Mouse (Mus musculus) liver, embryonic 14.5 days (tissue): Measurements from ENCODE around the gene Edc4. TPM values are rescaled to one million over a fixed set of nuclear protein-coding genes. Genes with fewer than 3 reads are reported as not detected.
A peak's percentile ranks its signal among the peaks of the same experiment; 100 is the strongest.
"Not testable (repeated sequence)": the region's sequence is repeated elsewhere in the genome, so short reads cannot be mapped to it uniquely, and the experiment has no call there.

Experiments used
- ATAC-seq: fragments of 200-750 bp; cut with Nextera tagmentation; 2 replicates; pipeline ENCODE4 v1.8.0; 2017; ENCODE audit warnings: moderate number of reproducible peaks, mild to moderate bottlenecking, moderate library complexity; ENCODE audit not compliant: insufficient read depth
- DNase-seq, 3 experiments: peaks; one replicate each; pipeline ENCODE4 v3.0.0-alpha.2; 2012 to 2013; ENCODE audit warnings: low read depth in 3 of 3, low spot score in 3 of 3
- H3K27ac ChIP-seq: fragments of 300-500 bp; sonication (generic); 2 replicates; pipeline ENCODE4 v1.5.1; 2014; ENCODE audit warnings: moderate library complexity, mild to moderate bottlenecking, control low read depth, inconsistent platforms
- H3K27me3 ChIP-seq: fragments of 300-500 bp; sonication (generic); 2 replicates; pipeline ENCODE4 v1.6.1; 2014; ENCODE audit warnings: mild to moderate bottlenecking, low read length, moderate library complexity; ENCODE audit not compliant: control insufficient read depth, insufficient read depth
- H3K36me3 ChIP-seq: fragments of 300-500 bp; sonication (generic); replicated peaks from 2 replicates; pipeline ENCODE4 v1.6.1; 2014; ENCODE audit warnings: low read depth; ENCODE audit not compliant: control insufficient read depth, insufficient read depth
- H3K4me1 ChIP-seq, 2 experiments: fragments of 200-500 bp in 1 of 2; fragments of 300-500 bp in 1 of 2; sonication (generic) in 1 of 2; replicated peaks; 2 replicates each; pipeline ENCODE4 v1.6.1; 2012 to 2014; ENCODE audit warnings: antibody characterized with exemption in 1 of 2, inconsistent platforms in 1 of 2, low read length in 1 of 2; ENCODE audit not compliant: control insufficient read depth in 2 of 2, insufficient read depth in 2 of 2
- H3K4me2 ChIP-seq: fragments of 300-500 bp; sonication (generic); 2 replicates; pipeline ENCODE4 v1.6.1; 2014; ENCODE audit warnings: low read depth, mild to moderate bottlenecking, control low read depth, moderate library complexity
- H3K4me3 ChIP-seq, 2 experiments: fragments of 200-500 bp in 1 of 2; fragments of 300-500 bp in 1 of 2; sonication (generic) in 1 of 2; 2 replicates each; pipeline ENCODE4 v1.5.1; 2012 to 2014; ENCODE audit warnings: low read depth in 2 of 2, low read length in 2 of 2, mild to moderate bottlenecking in 2 of 2, control low read depth in 1 of 2, inconsistent platforms in 1 of 2, moderate library complexity in 1 of 2; ENCODE audit not compliant: insufficient read depth in 1 of 2
- H3K9ac ChIP-seq: fragments of 300-500 bp; sonication (generic); replicated peaks from 2 replicates; pipeline ENCODE4 v1.6.1; 2014; ENCODE audit warnings: mild to moderate bottlenecking, control low read depth, moderate library complexity
- H3K9me3 ChIP-seq: fragments of 300-500 bp; sonication (generic); 2 replicates; pipeline ENCODE4 v1.6.1; 2016; ENCODE audit warnings: low read length, mixed read lengths; ENCODE audit not compliant: control insufficient read depth
- CTCF ChIP-seq: IDR thresholded peaks from 2 replicates; pipeline ENCODE4 v1.5.1; 2016; ENCODE audit warnings: antibody characterized with exemption, low read depth, control low read depth
- EP300 ChIP-seq: IDR thresholded peaks from 2 replicates; pipeline ENCODE4 v1.6.1; 2016; ENCODE audit warnings: antibody characterized with exemption, low read depth
- WGBS: fragments of 180-500 bp; shearing (Covaris S2); extraction: QIAGEN DNeasy Blood & Tissue Kit; methylation state at CpG from one replicate; pipeline ENCODE4 v1.1.7; 2014; ENCODE audit not compliant: insufficient replicate concordance; 5-methylcytosine and 5-hydroxymethylcytosine counted together
- polyA plus RNA-seq, 2 experiments: library from polyadenylated mRNA; depleted of rRNA in 1 of 2; stranded (reverse) in 1 of 2; unstranded in 1 of 2; fragments of >200 nt; fragmentation: Nextera tagmentation in 1 of 2; extraction: Ambion mirVana in 1 of 2; gene quantifications; 2 replicates each; pipeline versions ENCODE4 v1.2.1 to v1.2.3; 2012 to 2014

Gene Edc4
- 17.5 and 21.6 TPM in 2 replicates for polyA plus RNA-seq (2012; rRNA removed)
- 9.9 and 10.7 TPM in 2 replicates for polyA plus RNA-seq (2014; fragmentation: Nextera tagmentation; extraction: Ambion mirVana)

GRCm38 (mm10) chr8:105880754-105881520, at the start of gene Edc4:
Gene Edc4, plus strand, starts transcription at chr8:105880881.
- TF ChIP-seq EP300 (0 out of 2 replicates have a peak, but pooled peaks have one; percentile 24), CTCF (no peak)
- H3K9ac ChIP-seq = peak within 1 kb of the TSS; percentile 87
- H3K27ac ChIP-seq = peak within 1 kb of the TSS; percentile 39
- DNase-seq = peak; percentile 76 to 77 (median 76)
- peaks cover 11 to 13% of the 10 kb centered on the region in 2 experiments for H3K4me1 ChIP-seq
- no peaks in the 10 kb centered on the region for H3K9me3 ChIP-seq
- H3K27me3 ChIP-seq = no peaks in the 10 kb centered on the region
- peak within 1 kb of the TSS; percentile 81 to 91 for H3K4me3 ChIP-seq
- ATAC-seq = peak; percentile 90
- WGBS = under 1% methylated on average over 45 of the region's 45 CpGs
- H3K4me2 ChIP-seq = peak within 1 kb of the TSS; percentile 92
- peaks cover 46% of the 10 kb centered on the region for H3K36me3 ChIP-seq

- TF ChIP-seq EP300 = peak; percentile 96
- H3K9me3 ChIP-seq, H3K27me3 ChIP-seq, DNase-seq, H3K36me3 ChIP-seq: not testable (repeated sequence)
- Histone ChIP-seq H3K4me2 (peak overlapping the region; percentile 75), H3K4me3 (peak overlapping the region; percentile 67 to 69), H3K9ac (peak overlapping the region; percentile 87), H3K4me1 (peaks cover 36 to 37% of the 10 kb centered on the region in 2 experiments), H3K27ac (peak overlapping the region; percentile 97)
- peak; percentile 47; the same call in 1 of the 2 replicates for ATAC-seq
- 46% methylated on average over 2 of the region's 2 CpGs for WGBS
Observed at GRCm38 (mm10) chr8:105833740-105834139, 46.9 kb upstream of the Edc4 start.

- Histone ChIP-seq H3K36me3 (peaks cover 2% of the 10 kb centered on the region; the same call in 1 of the 2 replicates), H3K27me3 (no peaks in the 10 kb centered on the region), H3K9ac (no peak overlapping the region), H3K4me3 (no peak overlapping the region), H3K9me3 (no peaks in the 10 kb centered on the region), H3K4me1 (peaks cover 26 to 29% of the 10 kb centered on the region in 2 experiments), H3K4me2 (peak overlapping the region; percentile 33), H3K27ac (peak overlapping the region; percentile 48)
- TF ChIP-seq CTCF (peak; percentile 90), EP300 (no peak; the same call in 1 of the 2 replicates)
- ATAC-seq = peak; percentile 71
- WGBS = 18% methylated on average over 10 of the region's 11 CpGs
- DNase-seq = peak; percentile 72 to 77 (median 72)
Observed at GRCm38 (mm10) chr8:105835318-105835717, 45.4 kb upstream of the Edc4 start.

GRCm38 (mm10) chr8:105836991-105837390, 43.7 kb upstream of the Edc4 start:
- Histone ChIP-seq H3K4me3 (no peak overlapping the region), H3K9ac (no peak overlapping the region)

GRCm38 (mm10) chr8:105839209-105839608, 41.5 kb upstream of the Edc4 start:
- Histone ChIP-seq H3K9ac (no peak overlapping the region), H3K4me2 (no peak overlapping the region), H3K9me3 (no peaks in the 10 kb centered on the region), H3K27ac (no peak overlapping the region), H3K4me1 (peaks cover 6 to 10% of the 10 kb centered on the region in 2 experiments), H3K4me3 (no peak overlapping the region), H3K36me3 (peaks cover 5% of the 10 kb centered on the region), H3K27me3 (no peaks in the 10 kb centered on the region)
- WGBS = 65% methylated on average over 5 of the region's 5 CpGs
- DNase-seq (no peak), ATAC-seq (no peak)
- TF ChIP-seq CTCF (no peak), EP300 (no peak)

More at GRCm38 (mm10) chr8:105836991-105837390, 43.7 kb upstream of the Edc4 start:
- Histone ChIP-seq H3K4me1 (peaks cover 17 to 23% of the 10 kb centered on the region in 2 experiments), H3K27me3 (no peaks in the 10 kb centered on the region), H3K9me3 (no peaks in the 10 kb centered on the region), H3K36me3 (no peaks in the 10 kb centered on the region), H3K4me2 (no peak overlapping the region), H3K27ac (no peak overlapping the region)
- TF ChIP-seq CTCF (no peak), EP300 (no peak)
- 65% methylated on average over 6 of the region's 6 CpGs for WGBS
- no peak for ATAC-seq
- DNase-seq = no peak
